Mouse (Mus musculus) spleen, adult 18-20 months (tissue): ENCODE data around the gene Aldh16a1.
"Not testable (repeated sequence)": the region's sequence is repeated elsewhere in the genome, so short reads cannot be mapped to it uniquely, and the experiment has no call there.

Experiments used
- DNase-seq, 2 experiments: peaks; one replicate each; pipeline ENCODE4 v3.0.0; 2022; ENCODE audit warnings: mixed read lengths in 2 of 2

Aldh16a1 gene

DNA sequence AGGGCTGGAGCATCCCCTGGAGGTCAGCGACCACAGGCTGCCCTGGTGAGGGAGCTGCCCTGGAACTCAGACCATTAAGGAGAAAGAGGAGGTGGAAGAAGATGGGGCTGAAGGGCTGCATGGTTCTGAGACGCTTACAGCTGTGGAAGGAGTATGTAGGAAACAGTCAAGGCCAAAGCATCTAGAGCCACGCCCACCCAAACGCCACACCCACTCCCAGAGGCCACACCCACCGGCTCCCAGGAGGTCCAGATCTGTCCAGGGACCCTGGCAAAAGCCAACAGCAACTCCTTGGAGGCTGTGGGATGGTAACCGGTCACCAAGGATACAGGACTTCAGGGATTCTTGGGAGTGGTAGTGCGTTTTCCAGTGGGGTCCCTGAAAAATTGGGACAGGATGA lies 24.2 kb upstream of the Aldh16a1 start:
- no peak for DNase-seq

DNA sequence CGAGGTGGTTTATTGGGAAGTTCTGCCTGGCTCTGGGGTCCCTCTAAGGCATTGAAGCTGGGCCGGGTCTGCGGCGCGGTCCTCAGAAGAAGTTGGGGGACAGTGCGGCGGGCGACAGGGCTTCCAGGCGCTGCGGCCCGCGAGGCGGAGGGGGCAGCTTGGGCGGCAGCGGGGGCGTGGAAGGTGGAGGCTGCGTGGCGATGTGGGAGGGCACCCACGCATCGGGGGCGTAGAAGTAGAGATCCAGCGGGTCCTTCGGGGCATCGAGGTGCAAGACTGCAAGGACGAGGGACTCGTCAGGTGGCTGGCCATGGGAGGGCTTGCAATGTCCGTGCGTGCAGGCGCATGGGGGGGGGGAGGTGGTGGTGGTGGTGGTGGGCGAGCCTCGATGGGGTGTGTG lies 22.0 kb upstream of the Aldh16a1 start:
- DNase-seq = no peak

DNA sequence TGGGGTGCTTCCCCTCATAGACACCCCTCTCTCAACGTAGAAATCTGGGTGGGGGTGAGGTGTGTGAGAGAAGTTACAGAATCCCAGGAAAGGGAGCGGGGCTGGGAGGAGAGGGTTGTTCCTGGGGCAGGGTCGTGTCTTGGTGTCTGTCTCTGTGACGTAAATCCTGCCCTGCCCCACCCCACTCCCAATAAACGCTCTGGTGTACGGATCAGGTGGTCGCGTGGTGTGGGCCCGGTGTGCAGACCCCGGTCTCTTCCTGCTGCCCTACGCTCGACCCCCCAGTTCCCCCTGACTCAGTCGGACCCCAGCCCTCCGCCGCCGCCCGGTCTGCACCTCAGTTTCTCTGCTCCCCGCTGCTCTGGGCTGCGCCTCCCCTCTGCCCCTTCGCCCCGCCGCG lies 21.5 kb upstream of the Aldh16a1 start:
- DNase-seq = no peak

DNA sequence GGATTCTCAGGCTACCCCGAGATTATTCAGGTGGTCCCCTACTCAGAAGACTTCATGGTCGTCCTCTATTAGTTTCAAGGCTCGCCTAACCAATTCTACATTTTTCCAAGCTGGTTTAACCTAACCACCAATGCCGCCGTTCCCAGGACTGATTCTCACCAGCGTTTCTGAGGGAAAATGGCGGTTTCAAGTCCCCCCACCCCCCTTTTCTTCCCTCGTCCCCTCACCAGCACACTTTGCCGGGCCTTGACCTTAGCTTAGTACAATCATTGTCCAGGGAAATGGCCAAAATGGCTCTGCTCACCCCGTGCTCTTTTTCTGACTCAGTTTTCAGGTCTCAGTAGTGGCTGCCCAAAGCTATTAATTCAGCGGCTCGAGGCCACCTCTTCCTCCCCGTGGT lies 21.0 kb upstream of the Aldh16a1 start:
- DNase-seq = no peak

DNA sequence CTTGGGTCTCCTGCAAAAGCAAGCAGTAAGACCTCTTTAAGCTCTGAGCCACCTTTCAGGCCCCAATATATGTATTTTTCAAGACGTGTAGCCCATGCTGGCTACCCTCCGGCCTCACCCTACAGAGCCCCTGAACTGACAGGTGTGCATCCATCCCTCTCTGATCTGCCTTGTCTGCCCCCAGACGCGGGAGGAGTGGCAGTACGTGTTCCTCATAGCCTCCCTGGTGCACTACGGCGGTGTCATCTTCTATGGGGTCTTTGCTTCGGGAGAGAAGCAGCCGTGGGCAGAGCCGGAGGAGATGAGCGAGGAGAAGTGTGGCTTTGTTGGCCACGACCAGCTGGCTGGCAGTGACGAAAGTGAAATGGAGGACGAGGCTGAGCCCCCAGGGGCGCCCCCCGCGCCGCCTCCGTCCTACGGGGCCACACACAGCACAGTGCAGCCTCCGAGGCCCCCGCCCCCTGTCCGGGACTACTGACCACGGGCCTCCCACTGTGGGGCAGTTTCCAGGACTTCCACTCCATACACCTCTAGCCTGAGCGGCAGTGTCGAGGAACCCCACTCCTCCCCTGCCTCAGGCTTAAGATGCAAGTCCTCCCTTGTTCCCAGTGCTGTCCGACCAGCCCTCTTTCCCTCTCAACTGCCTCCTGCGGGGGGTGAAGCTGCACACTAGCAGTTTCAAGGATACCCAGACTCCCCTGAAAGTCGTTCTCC lies 20.3 kb upstream of the Aldh16a1 start:
- DNase-seq = no peak

DNA sequence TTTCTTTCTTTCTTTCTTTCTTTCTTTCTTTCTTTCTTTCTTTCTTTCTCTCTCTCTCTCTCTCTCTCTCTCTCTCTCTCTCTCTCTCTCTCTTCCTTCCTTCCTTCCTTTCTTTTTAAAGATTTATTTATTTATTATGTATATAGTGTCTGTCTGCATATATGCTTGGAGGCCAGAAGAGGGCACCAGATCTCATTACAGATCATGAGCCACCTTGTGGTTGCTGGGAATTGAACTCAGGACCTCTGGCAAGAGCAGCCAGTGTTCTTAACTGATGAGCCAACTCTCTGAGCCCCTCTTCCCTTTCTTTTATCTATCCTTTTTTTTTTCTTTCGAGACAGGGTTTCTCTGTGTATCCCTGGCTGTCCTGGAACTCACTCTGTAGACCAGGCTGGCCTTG lies 19.4 kb upstream of the Aldh16a1 start:
- DNase-seq = not testable (repeated sequence)

DNA sequence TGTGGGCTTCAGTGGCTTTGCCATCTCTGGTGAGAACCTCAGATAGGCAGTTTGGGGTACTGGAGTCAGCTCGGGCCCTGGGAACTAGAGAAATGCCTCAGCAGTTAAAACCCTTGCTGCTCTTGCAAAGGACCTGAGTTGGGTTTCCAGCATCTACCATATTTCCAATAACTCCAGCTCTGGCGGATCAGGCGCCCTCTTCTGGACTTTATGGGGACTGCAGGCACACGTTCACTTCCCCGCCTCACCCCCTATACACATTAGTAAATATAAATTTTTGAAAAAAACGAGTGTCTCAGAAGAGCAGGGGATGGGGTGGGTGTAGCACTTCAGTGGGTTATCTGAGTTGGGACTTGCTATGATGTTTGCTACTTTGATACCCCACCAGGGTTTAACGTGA lies 18.6 kb upstream of the Aldh16a1 start:
- DNase-seq = peak in 1 of 2 experiments; percentile 49

DNA sequence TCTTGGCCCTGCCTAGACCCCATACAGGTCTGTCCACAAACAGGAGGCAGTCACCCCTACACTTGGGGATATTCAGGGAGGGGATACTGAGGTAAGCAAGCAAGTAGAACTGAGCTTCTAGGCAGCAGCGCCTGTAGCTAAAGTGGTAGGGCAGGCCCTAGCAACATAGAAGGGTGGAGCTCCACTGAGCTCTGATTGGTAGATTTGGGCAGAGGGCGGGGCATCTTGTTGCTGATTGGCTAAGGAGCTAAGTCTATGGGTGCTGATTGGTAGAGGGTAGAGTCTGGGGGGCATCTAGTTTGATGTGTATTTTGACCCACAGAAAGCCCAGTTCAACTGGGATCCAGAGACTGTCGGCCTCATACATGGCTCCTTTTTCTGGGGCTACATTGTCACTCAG lies 15.1 kb upstream of the Aldh16a1 start:
- no peak for DNase-seq

DNA sequence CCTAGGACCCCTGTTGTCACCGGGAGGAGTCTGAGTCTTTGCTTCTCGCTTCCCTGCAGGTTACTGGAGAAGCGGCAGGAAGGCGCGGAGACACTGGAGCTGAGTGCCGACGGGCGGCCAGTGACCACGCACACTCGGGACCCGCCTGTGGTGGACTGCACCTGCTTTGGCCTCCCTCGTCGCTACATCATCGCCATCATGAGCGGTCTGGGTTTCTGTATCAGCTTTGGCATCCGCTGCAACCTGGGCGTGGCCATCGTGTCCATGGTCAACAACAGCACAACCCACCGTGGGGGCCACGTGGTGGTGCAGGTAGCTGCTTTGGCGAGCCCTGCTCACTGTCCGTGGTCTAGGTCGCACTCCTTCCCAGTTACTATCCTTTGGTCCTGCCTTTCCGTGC lies 14.3 kb upstream of the Aldh16a1 start:
- no peak for DNase-seq

DNA sequence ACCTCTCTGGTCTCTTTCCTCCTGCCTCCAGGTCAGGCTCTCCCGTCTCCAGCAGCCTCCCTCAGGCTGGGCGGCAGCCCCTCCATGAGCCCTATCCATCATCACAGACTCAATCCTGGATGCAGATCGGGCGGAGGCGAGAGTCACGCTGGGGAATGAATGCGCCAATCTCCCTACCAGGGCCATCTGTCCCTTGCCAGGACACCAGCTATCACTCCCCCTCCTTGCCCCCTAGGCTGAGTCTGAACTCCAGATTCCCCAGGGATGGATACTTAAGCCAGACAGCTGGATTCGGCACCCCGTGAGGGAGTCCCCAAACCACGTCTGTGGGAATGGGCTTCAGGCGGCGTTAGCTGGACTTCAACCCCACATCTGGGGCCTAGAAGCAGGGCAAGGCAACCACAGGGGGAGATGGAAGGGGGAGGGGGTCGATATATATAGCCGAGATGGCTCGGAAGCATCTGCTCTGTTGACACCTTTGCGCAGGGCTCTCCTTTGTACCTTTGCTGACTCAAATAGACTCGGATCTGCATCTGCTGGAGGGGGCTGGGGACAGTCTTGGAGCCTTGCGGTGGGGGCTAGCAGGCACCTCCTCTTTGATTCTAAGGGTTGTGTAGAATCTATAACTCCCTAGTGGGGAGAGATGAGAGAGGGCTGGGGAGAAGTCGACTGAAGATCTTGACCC lies 13.5 kb upstream of the Aldh16a1 start:
- no peak for DNase-seq

DNA sequence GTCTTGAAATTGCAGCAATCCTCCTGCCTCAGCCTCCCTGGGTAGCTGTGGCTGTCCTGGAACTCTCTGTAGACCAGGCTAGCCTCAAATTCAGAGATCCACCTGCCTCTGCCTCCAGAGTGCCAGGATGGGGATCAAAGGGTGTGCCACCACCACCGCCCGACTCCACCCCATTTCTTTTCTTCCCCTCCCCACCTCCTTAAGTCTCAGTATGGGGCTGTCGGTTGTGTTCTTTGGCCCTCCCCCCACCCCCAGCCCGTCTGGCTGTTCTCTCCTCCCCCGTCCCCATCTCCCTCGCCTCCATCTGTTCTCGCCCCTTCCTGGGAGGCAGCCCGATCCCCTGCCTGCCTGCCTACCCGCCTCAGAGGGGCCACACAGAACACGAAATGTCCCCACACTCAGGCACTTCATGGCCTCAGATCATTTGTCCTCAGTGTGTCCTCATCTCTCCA lies 12.6 kb upstream of the Aldh16a1 start:
- DNase-seq = no peak

DNA sequence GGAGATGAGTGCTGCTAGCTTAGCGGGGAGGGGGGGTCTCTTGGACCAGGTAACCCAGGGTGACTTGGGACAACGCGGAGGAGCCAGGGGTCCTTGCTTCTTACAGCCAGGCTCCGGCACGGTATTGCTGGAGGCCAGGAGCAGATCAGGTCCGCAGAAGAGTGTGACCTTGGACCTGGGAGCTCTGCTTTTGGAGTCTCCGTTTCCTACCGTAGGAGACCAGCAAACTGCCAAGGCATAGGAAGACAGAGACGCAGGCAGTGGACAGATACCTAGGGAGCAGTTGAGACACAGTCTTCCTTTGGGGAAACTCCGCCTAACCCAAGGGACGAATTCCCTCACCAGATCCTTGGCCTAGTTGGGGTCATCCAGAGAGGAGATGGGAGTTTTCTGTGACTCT lies 11.3 kb upstream of the Aldh16a1 start:
- no peak for DNase-seq

DNA sequence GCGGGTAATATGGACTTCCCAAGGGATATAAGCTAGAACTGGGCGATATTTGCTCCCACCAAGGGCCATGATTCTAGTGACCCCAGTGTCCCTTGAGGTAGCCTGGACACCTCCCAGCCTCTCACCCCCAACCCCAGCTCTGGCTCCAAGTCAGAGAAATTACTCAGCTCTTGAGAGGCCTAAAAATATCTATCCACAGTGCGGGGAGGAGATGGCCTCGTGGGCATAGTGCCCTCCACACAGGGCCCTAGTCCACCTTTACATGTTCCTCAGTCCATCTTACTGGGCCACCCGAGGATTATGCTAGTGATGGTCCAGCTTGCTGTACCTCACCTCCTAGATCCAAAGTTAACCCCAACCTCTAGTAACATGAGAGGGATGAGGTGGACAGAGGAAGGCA lies 10.4 kb upstream of the Aldh16a1 start:
- no peak for DNase-seq

DNA sequence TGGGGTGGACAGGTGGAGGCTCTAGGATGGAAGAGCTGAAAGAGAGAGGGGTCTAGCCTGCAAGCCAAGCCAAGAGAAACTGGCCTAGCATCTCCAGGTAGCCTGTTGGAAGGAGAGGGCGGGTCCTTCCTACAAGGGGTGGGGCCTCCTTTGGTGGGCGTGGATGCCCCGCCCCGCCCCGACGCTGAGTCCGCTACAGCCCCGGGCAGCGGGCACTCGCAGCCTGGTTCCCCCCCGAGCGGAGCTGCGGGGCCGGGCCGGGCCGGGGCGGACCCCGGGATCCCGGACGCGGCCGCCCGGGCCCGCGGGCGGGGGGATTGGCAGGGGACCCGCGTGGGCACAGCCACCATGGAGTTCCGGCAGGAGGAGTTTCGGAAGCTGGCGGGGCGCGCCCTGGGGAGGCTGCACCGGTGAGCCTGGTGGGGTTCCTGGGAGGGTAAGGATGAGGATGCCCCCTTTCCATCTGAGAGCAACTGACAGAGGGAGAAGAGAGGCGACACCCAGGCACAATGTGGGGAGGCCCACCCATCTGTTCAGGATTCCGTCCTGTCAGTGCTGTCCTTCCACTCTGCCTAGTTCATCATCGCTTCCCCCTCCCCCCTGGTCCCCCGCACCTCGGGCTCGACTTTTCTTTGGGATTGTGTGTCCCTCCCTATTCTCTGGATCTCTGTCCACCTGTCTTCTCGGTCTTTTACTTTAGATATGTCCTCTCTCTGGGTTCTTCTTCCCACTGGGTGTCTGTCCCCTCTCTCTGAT lies 9.5 kb upstream of the Aldh16a1 start, which contains the start of gene Slc17a7:
TSS of gene Slc17a7 (plus strand) at position 215 of the 756 bp plus-strand sequence.
- DNase-seq = peak in 1 of 2 experiments; percentile 32

DNA sequence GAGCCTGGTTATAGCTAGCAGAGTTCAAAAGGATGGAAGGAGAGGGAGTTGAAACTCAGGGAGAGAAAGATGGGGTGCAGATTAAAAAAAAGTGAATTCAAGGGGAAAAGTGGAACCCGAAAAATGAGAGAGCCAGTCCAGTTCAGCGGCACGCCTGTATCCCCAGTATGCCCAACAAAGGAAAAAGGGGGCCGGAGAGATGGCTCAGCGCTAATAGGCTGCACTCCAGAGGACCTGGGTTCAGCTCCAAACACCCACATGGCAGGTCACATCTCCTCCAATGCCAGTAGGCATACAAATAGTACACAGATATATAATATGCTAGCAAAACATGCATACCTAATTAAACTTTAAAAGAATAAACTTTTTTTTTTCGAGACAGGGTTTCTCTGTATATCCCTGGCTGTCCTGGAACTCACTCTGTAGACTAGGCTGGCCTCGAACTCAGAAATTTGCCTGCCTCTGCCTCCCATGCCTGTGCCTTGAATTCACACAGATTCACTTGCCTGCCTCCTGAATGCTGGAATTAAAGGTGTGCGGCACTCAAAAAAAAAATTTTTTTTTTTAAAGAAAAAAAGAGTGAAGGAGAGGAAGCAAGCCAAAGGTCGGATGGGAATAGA lies 8.7 kb upstream of the Aldh16a1 start:
- no peak for DNase-seq

DNA sequence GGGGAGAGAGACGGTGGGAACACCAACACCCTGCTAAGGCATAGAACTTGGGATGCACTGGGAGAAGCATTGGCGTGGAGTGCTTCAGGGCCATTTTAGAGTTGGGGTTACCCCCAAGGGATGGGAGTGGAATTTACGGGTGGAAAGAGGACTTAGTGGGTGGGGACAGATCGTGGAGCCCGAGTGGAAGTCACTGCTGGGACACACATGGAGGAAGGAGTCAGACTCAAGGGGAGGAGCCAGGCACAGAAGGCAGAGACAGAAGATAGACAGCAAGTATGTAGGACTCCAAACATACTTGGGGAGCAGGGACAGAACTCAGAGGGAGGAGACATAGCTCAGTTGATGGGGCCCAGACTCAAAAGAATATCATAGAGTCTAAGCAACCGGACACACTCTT lies 8.2 kb upstream of the Aldh16a1 start:
- no peak for DNase-seq

DNA sequence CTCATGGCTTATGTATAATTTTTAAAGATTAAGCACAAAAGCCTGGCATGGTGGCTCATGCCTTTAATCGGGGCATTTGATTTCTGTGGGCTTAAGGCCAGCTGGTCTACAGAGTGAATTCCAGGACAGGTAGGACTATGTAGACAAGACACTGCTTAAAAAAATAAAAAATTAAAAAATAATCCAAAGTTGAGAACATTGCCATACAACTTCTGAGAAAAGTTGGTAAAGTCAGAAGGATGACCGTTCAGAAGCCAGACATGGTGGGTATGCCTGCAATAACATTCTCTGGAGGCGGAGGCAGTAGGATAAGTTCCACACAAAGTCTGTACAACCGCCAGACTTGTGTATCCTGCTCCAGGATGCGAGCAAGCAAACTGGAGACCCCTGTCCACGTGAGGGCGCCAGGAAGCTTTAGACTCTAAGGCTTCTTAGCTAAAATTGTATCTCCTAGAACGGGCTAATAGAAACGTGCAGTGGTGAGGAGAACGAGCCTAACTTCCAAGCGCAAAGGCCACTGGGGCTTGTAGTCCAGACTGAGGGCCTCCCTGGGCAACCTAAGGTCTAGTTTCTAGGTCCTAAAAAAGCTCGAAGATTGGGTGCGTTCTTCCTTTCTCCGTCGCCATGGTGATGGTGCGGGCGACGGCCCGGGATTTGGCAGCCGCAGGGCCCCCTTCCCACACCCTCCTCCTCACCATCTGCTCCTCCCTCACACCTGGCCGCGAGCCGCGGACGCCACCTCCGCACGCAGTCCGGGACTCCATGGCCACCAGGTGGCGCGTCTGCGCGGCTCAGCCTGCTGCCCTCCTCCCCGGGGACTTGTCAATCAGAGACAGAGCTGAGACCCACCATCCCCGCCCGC lies 7.5 kb upstream of the Aldh16a1 start:
- DNase-seq = peak; percentile 79 to 91

DNA sequence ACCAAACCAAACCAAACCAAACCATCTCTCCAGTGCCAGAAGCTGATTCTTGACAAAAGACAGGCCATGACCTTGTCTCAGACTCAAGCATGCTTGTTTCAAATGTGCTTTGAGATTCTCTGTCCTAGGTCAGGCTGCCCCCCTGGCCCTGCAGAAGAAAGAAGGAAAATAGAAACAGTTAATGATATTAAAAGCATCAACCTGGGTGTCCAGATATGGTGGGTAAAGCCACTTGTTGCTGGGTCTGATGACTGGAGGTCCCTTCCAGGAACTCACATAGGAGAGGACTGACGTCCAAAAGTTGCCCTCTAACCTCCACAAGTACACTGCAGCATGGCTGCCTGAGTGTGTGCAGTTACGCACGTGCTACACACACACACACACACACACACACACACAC lies 6.5 kb upstream of the Aldh16a1 start:
- DNase-seq = no peak

DNA sequence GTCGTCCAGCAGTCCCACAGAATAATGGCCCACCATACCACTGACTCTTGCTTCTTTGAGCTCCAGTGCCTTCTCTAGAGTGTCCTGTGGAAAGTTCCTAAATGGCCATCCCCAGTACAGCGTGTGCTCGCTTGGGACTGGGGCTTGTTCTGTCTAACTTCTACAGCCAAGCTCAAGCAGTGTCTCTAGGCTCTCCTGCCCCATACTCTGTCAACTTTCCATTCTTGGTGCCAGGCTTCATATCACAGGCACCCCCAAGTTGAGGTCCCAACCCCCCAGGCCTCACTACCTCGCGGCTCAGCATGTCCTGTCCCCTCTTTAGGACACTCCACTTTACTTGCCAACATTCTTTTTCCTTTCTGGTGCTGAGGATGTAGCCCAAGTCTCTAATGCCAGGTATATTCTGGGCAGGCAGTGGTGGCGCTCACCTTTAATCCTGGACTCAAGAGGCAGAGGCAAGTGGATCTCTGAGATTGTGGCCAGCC lies 6.0 kb upstream of the Aldh16a1 start:
- DNase-seq = no peak

DNA sequence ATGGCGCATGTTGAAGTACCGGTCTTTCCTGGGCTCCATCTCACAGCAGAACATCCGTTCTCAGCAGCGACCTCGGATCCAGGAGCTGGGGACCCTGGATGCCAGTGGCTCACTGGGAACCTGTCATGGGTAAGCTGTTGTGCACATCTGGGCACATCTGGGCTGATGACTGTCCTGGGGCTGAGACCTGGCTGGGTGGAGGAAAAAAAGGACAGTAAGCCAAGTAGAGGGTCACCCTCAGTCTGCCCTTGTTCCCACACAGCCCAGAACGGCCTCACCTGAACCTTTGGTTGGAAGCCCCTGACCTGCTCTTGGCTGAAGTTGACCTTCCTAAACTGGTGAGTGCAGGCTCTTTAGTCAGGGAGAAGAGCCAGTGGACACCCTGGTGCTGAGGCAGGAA lies 4.6 kb upstream of the Aldh16a1 start:
- DNase-seq = no peak

DNA sequence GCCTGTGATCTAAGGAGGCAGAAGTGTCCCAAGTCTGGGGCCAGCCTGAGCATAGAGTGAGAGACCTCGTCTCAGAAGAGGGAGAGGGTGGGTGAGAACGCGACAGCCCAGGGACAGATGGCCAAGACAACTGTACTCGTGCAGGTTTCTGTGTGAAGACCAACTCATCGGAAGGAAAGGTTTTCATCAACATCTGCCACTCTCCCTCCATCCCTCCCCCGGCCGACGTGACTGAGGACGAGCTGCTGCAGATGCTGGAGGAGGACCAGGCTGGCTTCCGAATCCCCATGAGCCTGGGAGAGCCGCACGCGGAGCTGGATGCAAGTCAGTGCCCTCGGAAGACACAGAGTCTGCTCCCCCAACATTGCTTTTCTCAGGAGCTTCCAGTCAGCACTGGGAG lies 3.1 kb upstream of the Aldh16a1 start:
- no peak for DNase-seq

DNA sequence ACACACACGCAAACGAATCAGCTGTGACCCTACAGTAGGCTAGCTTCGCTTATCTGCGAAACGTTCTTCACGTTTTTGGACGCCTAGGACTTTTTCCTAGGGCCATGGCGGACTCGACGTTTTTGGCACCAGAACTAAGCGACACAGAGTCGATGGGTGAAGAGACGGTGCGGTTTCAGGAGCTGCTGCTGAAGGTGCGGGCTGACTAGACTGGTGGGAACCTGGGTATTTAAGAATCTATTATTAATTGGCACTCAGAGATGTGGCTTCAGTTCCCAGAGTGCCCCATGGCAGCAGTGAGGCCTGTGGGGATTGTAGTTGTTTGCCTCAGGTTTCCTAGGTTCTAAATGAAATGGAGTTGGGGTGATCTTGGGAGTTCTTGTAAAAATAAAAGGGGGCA lies 1.8 kb upstream of the Aldh16a1 start:
- DNase-seq = no peak
